Mouse (Mus musculus): ENCODE data around the gene Bud31. TPM values are rescaled to one million over a fixed set of nuclear protein-coding genes. Genes with fewer than 3 reads are reported as not detected.

The Bud31 gene
- polyA plus RNA-seq, 1 experiment from 2014 or later, result 111 TPM

DNA sequence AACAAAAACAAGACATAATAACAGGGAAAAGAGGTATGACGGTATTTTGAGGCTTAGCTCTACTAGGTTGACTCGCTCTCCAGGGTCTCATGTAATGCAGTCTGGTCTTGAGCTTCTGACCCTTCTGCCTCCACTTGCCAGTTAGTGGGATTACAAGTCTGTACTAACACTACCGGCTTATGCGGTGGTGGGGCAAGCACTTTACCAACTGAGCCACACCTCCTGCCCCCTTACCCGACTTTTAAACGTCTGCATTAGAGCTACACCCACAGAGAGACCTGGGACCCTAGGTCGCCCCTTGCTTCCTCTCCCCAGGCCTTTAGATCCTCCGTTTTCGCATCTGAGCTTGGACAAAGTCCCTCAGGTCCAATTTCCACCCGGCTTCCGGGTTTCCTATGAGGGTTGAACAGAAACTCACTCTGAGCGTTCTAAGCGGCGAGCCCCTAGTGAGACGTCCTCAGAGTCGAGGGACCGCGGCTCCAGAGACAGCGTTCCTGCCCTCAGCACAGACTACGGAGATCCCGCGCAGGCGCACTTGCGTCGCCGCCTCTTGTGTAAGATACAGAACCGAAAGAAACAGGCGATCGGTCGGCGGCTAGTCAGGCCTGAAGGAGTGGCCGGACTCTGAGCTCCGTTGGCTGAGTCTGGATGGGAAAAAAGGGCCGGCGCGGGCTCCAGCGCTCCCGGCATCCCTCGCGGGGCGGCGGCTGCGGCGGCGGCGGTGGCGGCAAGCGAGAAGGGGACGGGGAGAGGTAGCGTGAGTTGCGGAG is 26.6 kb downstream of the Bud31 start, which contains the start of the genes Ptcd1 and Cpsf4:
TSS of gene Ptcd1 (minus strand) at position 573 of the 770 bp plus-strand sequence.
TSS of gene Cpsf4 (plus strand) at position 678 of the 770 bp plus-strand sequence.
- WGBS (ENCODE audit: insufficient replicate concordance), result under 1% methylated on average over 47 of the region's 51 CpGs
- Histone ChIP-seq H3K4me1 (ENCODE audit: control insufficient read depth, low read depth, low read length) (peaks cover 19% of the 10 kb centered on the region), H3K4me2 (ENCODE audit: low read depth, low read length) (peak within 1 kb of the TSS; percentile 84), H3K27ac (ENCODE audit: low read length) (peak within 1 kb of the TSS; percentile 82), H3K27me3 (ENCODE audit: control insufficient read depth, insufficient read depth, low read depth, low read length) (no peaks in the 10 kb centered on the region), H3K4me3 (ENCODE audit: low read depth, low read length) (peak within 1 kb of the TSS; percentile 98), H3K9me3 (replicated peaks; ENCODE audit: control insufficient read depth, low read length) (no peaks in the 10 kb centered on the region), H3K36me3 (ENCODE audit: control insufficient read depth, insufficient read depth) (peaks cover 16% of the 10 kb centered on the region), H3K9ac (ENCODE audit: low read depth, low read length) (peak within 1 kb of the TSS; percentile 99)
- ATAC-seq (ENCODE audit: low read depth), result peak; percentile 95

DNA sequence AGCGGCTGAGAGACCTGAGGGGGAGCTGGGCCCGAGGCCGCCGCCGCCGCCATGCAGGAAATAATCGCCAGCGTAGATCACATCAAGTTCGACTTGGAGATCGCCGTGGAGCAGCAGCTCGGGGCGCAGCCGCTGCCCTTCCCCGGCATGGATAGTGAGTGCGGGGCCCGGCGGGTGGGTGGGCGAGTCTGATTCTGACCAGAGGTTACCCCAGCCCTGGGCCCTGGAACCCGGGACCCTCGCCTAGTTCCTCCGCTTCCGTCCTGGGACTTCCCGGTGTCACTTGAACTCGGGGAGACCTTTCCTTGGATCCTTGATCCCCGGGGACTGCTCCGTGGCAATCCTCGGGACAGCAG is 27.1 kb downstream of the Bud31 start:
- Histone ChIP-seq H3K27ac (ENCODE audit: low read length) (peak overlapping the region; percentile 82), H3K4me1 (ENCODE audit: control insufficient read depth, low read depth, low read length) (peaks cover 19% of the 10 kb centered on the region), H3K9ac (ENCODE audit: low read depth, low read length) (peak overlapping the region; percentile 99), H3K36me3 (ENCODE audit: control insufficient read depth, insufficient read depth) (peaks cover 21% of the 10 kb centered on the region), H3K4me3 (ENCODE audit: low read depth, low read length) (peak overlapping the region; percentile 98), H3K9me3 (replicated peaks; ENCODE audit: control insufficient read depth, low read length) (no peaks in the 10 kb centered on the region), H3K4me2 (ENCODE audit: low read depth, low read length) (peak overlapping the region; percentile 84), H3K27me3 (ENCODE audit: control insufficient read depth, insufficient read depth, low read depth, low read length) (no peaks in the 10 kb centered on the region)
- under 1% methylated on average over 28 of the region's 28 CpGs for whole genome bisulfite sequencing (ENCODE audit: insufficient replicate concordance)
- peak; percentile 6 for ATAC-seq (ENCODE audit: low read depth)

- peak overlapping the region; percentile 31; the same call in 1 of the 2 replicates for H3K27ac ChIP-seq (ENCODE audit: low read length)
- no peak overlapping the region for H3K9ac ChIP-seq (ENCODE audit: low read depth, low read length)
- H3K9me3 ChIP-seq (replicated peaks; ENCODE audit: control insufficient read depth, low read length), result no peaks in the 10 kb centered on the region
- peaks cover 76% of the 10 kb centered on the region for H3K36me3 ChIP-seq (ENCODE audit: control insufficient read depth, insufficient read depth)
- no peaks in the 10 kb centered on the region for H3K4me1 ChIP-seq (ENCODE audit: control insufficient read depth, low read depth, low read length)
- 69% methylated on average over 18 of the region's 18 CpGs for WGBS (ENCODE audit: insufficient replicate concordance)
- H3K4me2 ChIP-seq (ENCODE audit: low read depth, low read length), result peak overlapping the region; percentile 7; the same call in 1 of the 2 replicates
- 0 out of 2 replicates have a peak overlapping the region, but pooled peaks have one; percentile 9 for H3K4me3 ChIP-seq (ENCODE audit: low read depth, low read length)
- H3K27me3 ChIP-seq (ENCODE audit: control insufficient read depth, insufficient read depth, low read depth, low read length), result no peaks in the 10 kb centered on the region
- peak; percentile 14 for ATAC-seq (ENCODE audit: low read depth)
Measured at GRCm38 (mm10) chr5:145178461-145178980, 38.4 kb downstream of the Bud31 start.

- H3K27ac ChIP-seq (ENCODE audit: low read length), result no peak overlapping the region
- no peaks in the 10 kb centered on the region for H3K27me3 ChIP-seq (ENCODE audit: control insufficient read depth, insufficient read depth, low read depth, low read length)
- no peak overlapping the region for H3K9ac ChIP-seq (ENCODE audit: low read depth, low read length)
- H3K36me3 ChIP-seq (ENCODE audit: control insufficient read depth, insufficient read depth), result peaks cover 54% of the 10 kb centered on the region
- ATAC-seq (ENCODE audit: low read depth), result no peak
- peaks cover 16% of the 10 kb centered on the region for H3K4me1 ChIP-seq (ENCODE audit: control insufficient read depth, low read depth, low read length)
- H3K4me3 ChIP-seq (ENCODE audit: low read depth, low read length), result no peak overlapping the region
- H3K9me3 ChIP-seq (replicated peaks; ENCODE audit: control insufficient read depth, low read length), result no peaks in the 10 kb centered on the region
- 65% methylated on average over 2 of the region's 2 CpGs for WGBS (ENCODE audit: insufficient replicate concordance)
- no peak overlapping the region for H3K4me2 ChIP-seq (ENCODE audit: low read depth, low read length)
Measured at GRCm38 (mm10) chr5:145185244-145185643, 45.1 kb downstream of the Bud31 start.

DNA sequence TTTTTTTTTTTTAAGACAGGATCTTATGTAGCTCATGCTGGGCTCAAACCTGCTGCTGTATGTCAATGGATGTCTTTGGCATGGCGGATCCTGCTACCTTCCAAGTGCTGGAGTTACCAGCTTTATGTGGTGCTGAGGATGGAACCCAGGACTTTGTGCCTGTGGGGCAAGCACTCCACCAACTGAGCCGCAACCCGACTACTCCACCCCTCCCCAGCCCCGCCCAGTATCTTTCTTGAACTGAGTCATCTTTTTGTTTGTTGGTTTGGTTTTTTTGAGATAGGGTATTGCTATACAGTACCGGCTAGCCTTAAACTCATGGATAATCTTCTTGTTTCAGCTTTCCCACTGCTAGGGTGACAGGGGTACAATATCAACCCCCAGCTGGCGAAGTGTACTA is 49.3 kb downstream of the Bud31 start:
- H3K9ac ChIP-seq (ENCODE audit: low read depth, low read length), result no peak overlapping the region; the same call in 1 of the 2 replicates
- no peaks in the 10 kb centered on the region for H3K27me3 ChIP-seq (ENCODE audit: control insufficient read depth, insufficient read depth, low read depth, low read length)
- H3K4me2 ChIP-seq (ENCODE audit: low read depth, low read length), result peak overlapping the region; percentile 85
- H3K4me1 ChIP-seq (ENCODE audit: control insufficient read depth, low read depth, low read length), result peaks cover 27% of the 10 kb centered on the region
- 30% methylated on average over 6 of the region's 6 CpGs for WGBS (ENCODE audit: insufficient replicate concordance)
- peaks cover 21% of the 10 kb centered on the region for H3K36me3 ChIP-seq (ENCODE audit: control insufficient read depth, insufficient read depth)
- peak overlapping the region; percentile 91 for H3K4me3 ChIP-seq (ENCODE audit: low read depth, low read length)
- ATAC-seq (ENCODE audit: low read depth), result peak; percentile 10; the same call in 1 of the 2 replicates
- no peak overlapping the region for H3K27ac ChIP-seq (ENCODE audit: low read length)
- no peaks in the 10 kb centered on the region for H3K9me3 ChIP-seq (replicated peaks; ENCODE audit: control insufficient read depth, low read length)

GRCm38 (mm10) chr5:145190373-145190772 is 50.2 kb downstream of the Bud31 start:
- Histone ChIP-seq H3K27me3 (ENCODE audit: control insufficient read depth, insufficient read depth, low read depth, low read length) (no peaks in the 10 kb centered on the region), H3K9ac (ENCODE audit: low read depth, low read length) (peak overlapping the region; percentile 93), H3K36me3 (ENCODE audit: control insufficient read depth, insufficient read depth) (peaks cover 25% of the 10 kb centered on the region), H3K27ac (ENCODE audit: low read length) (peak overlapping the region; percentile 83), H3K4me1 (ENCODE audit: control insufficient read depth, low read depth, low read length) (peaks cover 27% of the 10 kb centered on the region), H3K9me3 (replicated peaks; ENCODE audit: control insufficient read depth, low read length) (no peaks in the 10 kb centered on the region), H3K4me3 (ENCODE audit: low read depth, low read length) (peak overlapping the region; percentile 91), H3K4me2 (ENCODE audit: low read depth, low read length) (peak overlapping the region; percentile 85)
- 18% methylated on average over 5 of the region's 5 CpGs for WGBS (ENCODE audit: insufficient replicate concordance)
- ATAC-seq (ENCODE audit: low read depth), result peak; percentile 12; the same call in 1 of the 2 replicates

DNA sequence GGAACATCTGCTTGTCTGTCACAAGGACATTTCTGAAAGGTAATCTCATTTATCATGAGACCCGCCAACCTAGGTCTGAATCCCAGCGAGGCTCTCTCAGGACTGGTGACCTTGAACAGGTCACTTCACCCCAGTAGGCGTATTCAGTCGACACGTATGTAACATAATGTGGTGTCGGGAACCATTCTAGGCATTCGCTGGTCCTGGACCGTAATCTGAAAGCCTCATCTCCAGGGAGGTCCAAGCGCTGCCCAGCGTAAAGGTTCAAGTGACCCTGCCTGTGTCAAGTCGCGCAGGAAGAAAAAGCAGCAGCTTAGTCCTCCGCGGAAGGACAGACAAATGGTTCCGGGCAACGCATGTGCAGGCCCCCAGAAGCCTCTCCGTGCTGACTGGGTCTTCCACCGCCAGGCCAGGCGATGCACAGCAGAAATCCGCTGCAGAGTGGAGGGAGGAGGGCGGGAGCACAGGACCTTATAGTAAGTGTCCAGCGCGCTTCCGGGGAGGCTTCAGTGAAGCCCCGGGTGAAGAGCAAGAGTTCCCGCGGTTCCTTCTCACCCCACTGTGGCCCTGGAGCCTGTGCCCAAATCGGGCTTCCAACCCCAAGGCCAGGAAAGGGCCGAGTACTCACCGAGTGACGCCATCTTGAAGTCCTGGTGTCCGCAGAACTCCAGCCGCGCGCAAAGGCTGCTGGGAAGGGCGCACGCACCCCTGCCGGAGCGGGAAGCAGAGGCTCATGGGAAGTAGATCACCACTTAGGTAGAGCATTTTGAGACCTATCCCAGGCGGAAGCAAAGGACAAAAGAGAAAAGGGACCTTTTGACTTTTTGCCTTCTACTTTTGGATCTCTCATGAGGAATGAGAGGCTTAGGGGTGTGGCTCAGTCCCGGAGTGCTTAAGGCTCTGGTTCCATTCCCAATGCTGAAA is 51.0 kb downstream of the Bud31 start:
- H3K9ac ChIP-seq (ENCODE audit: low read depth, low read length), result peak overlapping the region; percentile 93
- H3K4me1 ChIP-seq (ENCODE audit: control insufficient read depth, low read depth, low read length), result peaks cover 27% of the 10 kb centered on the region
- peak overlapping the region; percentile 83 for H3K27ac ChIP-seq (ENCODE audit: low read length)
- WGBS (ENCODE audit: insufficient replicate concordance), result under 1% methylated on average over 41 of the region's 41 CpGs
- peak; percentile 89 for ATAC-seq (ENCODE audit: low read depth)
- peak overlapping the region; percentile 91 for H3K4me3 ChIP-seq (ENCODE audit: low read depth, low read length)
- peaks cover 32% of the 10 kb centered on the region for H3K36me3 ChIP-seq (ENCODE audit: control insufficient read depth, insufficient read depth)
- no peaks in the 10 kb centered on the region for H3K9me3 ChIP-seq (replicated peaks; ENCODE audit: control insufficient read depth, low read length)
- H3K27me3 ChIP-seq (ENCODE audit: control insufficient read depth, insufficient read depth, low read depth, low read length), result no peaks in the 10 kb centered on the region
- peak overlapping the region; percentile 85 for H3K4me2 ChIP-seq (ENCODE audit: low read depth, low read length)

- 74% methylated on average over 2 of the region's 2 CpGs for WGBS (ENCODE audit: insufficient replicate concordance)
- H3K9ac ChIP-seq (ENCODE audit: low read depth, low read length), result peak within 1 kb of the TSS; percentile 93
- H3K9me3 ChIP-seq (replicated peaks; ENCODE audit: control insufficient read depth, low read length), result no peaks in the 10 kb centered on the region
- no peak for ATAC-seq (ENCODE audit: low read depth)
- no peaks in the 10 kb centered on the region for H3K27me3 ChIP-seq (ENCODE audit: control insufficient read depth, insufficient read depth, low read depth, low read length)
- peak within 1 kb of the TSS; percentile 83 for H3K27ac ChIP-seq (ENCODE audit: low read length)
- peaks cover 24% of the 10 kb centered on the region for H3K36me3 ChIP-seq (ENCODE audit: control insufficient read depth, insufficient read depth)
- peak within 1 kb of the TSS; percentile 85 for H3K4me2 ChIP-seq (ENCODE audit: low read depth, low read length)
- H3K4me3 ChIP-seq (ENCODE audit: low read depth, low read length), result peak within 1 kb of the TSS; percentile 91
- H3K4me1 ChIP-seq (ENCODE audit: control insufficient read depth, low read depth, low read length), result peaks cover 27% of the 10 kb centered on the region
Measured at GRCm38 (mm10) chr5:145191962-145192361, 51.8 kb downstream of the Bud31 start, which contains the start of gene Atp5j2. Gene Atp5j2 (minus strand): TSS chr5:145192062.
